Mouse (Mus musculus) myocyte (in vitro differentiated cells): Measurements from ENCODE around the gene Pth1r. TPM values are rescaled to one million over a fixed set of nuclear protein-coding genes. Genes with fewer than 3 reads are reported as not detected.

Source experiments
- H3K27me3 ChIP-seq: one replicate; pipeline ENCODE4 v1.6.1; 2011; ENCODE audit not compliant: control insufficient read depth, insufficient read depth, insufficient read length
- H3K36me3 ChIP-seq: one replicate; pipeline ENCODE4 v1.6.1; 2011; ENCODE audit not compliant: control insufficient read depth, insufficient read depth
- H3K4me2 ChIP-seq: one replicate; pipeline ENCODE4 v1.6.1; 2011; ENCODE audit warnings: low read depth, control low read depth
- H3K4me3 ChIP-seq: one replicate; pipeline ENCODE4 v1.5.1; 2011; ENCODE audit warnings: mild to moderate bottlenecking, control low read depth, moderate library complexity
- H3K79me2 ChIP-seq: one replicate; pipeline ENCODE4 v1.6.1; 2011; ENCODE audit not compliant: control insufficient read depth, insufficient read depth
- H3ac ChIP-seq: one replicate; pipeline ENCODE4 v1.6.1; 2011; ENCODE audit not compliant: control insufficient read depth, insufficient read length
- CEBPB ChIP-seq: IDR thresholded peaks from 2 replicates; pipeline ENCODE4 v1.6.1; 2011; ENCODE audit warnings: mild to moderate bottlenecking, moderate library complexity; ENCODE audit not compliant: poor library complexity, insufficient read depth, severe bottlenecking
- E2F4 ChIP-seq: IDR thresholded peaks from one replicate; pipeline ENCODE4 v1.6.1; 2011; ENCODE audit warnings: mild to moderate bottlenecking, control low read depth, moderate library complexity; ENCODE audit not compliant: insufficient read depth
- MAX ChIP-seq: IDR thresholded peaks from one replicate; pipeline ENCODE4 v1.6.1; 2011; ENCODE audit warnings: low read depth, mild to moderate bottlenecking, control low read depth
- MYOD1 ChIP-seq, 3 experiments: IDR thresholded peaks; one replicate each; pipeline ENCODE4 v1.6.1; 2011; ENCODE audit warnings: control low read depth in 2 of 3, low read depth in 2 of 3, mild to moderate bottlenecking in 2 of 3, moderate library complexity in 1 of 3; ENCODE audit not compliant: insufficient read length in 2 of 3, control insufficient read depth in 1 of 3
- MYOG ChIP-seq, 3 experiments: IDR thresholded peaks; one replicate each; pipeline ENCODE4 v1.6.1; 2011; ENCODE audit warnings: control low read depth in 2 of 3, low read depth in 2 of 3, mild to moderate bottlenecking in 2 of 3; ENCODE audit not compliant: insufficient read length in 2 of 3, control insufficient read depth in 1 of 3, insufficient read depth in 1 of 3
- POLR2A ChIP-seq: IDR thresholded peaks from one replicate; pipeline ENCODE4 v1.6.1; 2011; ENCODE audit warnings: low read depth, mild to moderate bottlenecking, control low read depth, moderate library complexity; ENCODE audit not compliant: insufficient read length
- POLR2AphosphoS2 ChIP-seq: IDR thresholded peaks from one replicate; pipeline ENCODE4 v1.6.1; 2011; ENCODE audit warnings: low read depth, control low read depth; ENCODE audit not compliant: insufficient read length
- REST ChIP-seq: IDR thresholded peaks from one replicate; pipeline ENCODE4 v1.6.1; 2011; ENCODE audit warnings: mild to moderate bottlenecking, control low read depth, moderate library complexity; ENCODE audit not compliant: insufficient read depth, insufficient read length
- SRF ChIP-seq: IDR thresholded peaks from one replicate; pipeline ENCODE4 v1.6.1; 2011; ENCODE audit warnings: low read depth; ENCODE audit not compliant: control insufficient read depth, insufficient read length
- TCF12 ChIP-seq: IDR thresholded peaks from one replicate; pipeline ENCODE4 v1.6.1; 2011; ENCODE audit warnings: mild to moderate bottlenecking, control low read depth; ENCODE audit not compliant: poor library complexity, insufficient read depth, severe bottlenecking
- TCF3 ChIP-seq: IDR thresholded peaks from one replicate; pipeline ENCODE4 v1.6.1; 2011; ENCODE audit warnings: low read depth, control low read depth; ENCODE audit not compliant: insufficient read length
- USF1 ChIP-seq: IDR thresholded peaks from one replicate; pipeline ENCODE4 v1.6.1; 2011; ENCODE audit warnings: low read depth, mild to moderate bottlenecking, control low read depth, moderate library complexity
- polyA plus RNA-seq: library from polyadenylated mRNA; unstranded; fragments of >200 nt; fragmentation: generic; extraction: Trizol; gene quantifications from one replicate; pipeline ENCODE4 v1.2.1, GENCODE M21; 2012; ENCODE audit warnings: missing spikeins

Pth1r gene
- polyA plus RNA-seq, 1 experiment: 0.20 TPM

DNA sequence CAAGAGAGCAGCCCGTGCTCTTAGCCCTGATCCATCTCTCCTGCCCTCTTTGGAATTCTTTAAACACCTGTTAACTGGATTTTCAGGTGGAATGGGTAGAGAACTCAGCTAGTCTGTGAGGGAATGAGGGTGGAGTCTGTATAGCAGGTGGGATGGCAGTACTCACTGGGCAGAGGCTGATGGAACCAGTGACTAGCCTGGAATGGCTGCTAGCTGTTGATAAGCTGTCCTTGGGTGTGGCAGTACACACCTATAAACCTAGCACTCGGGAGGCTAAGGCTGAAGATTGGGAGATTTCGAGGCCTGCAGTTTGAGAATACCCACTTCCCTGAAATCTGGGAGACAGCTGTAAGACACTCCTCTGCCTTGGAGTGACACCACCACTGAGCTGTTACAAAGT lies 47.4 kb downstream of the Pth1r start:
- TF ChIP-seq MYOD1 (IDR thresholded peaks at IDR 0.05; ENCODE audit: control insufficient read depth in 1 of 3, insufficient read length in 2 of 3, low read depth in 2 of 3) (no peak), POLR2A (no peak), CEBPB (no peak), SRF (no peak), REST (no peak)
- Histone ChIP-seq H3K4me2 (no peak overlapping the region), H3K4me3 (no peak overlapping the region), H3K36me3 (no peaks in the 10 kb centered on the region), H3K27me3 (no peaks in the 10 kb centered on the region), H3ac (no peak overlapping the region), H3K79me2 (no peaks in the 10 kb centered on the region)

GRCm38 (mm10) chr9:110697465-110697864 lies 49.5 kb downstream of the Pth1r start:
- Histone ChIP-seq H3K4me2 (no peak overlapping the region), H3ac (no peak overlapping the region), H3K27me3 (no peaks in the 10 kb centered on the region), H3K4me3 (no peak overlapping the region), H3K36me3 (peaks cover 9% of the 10 kb centered on the region), H3K79me2 (no peaks in the 10 kb centered on the region)
- TF ChIP-seq MYOG (IDR thresholded peaks at IDR 0.05; ENCODE audit: control insufficient read depth in 1 of 3, insufficient read depth in 1 of 3, insufficient read length in 2 of 3, low read depth in 2 of 3) (peak in 1 of 3 experiments; percentile 2), POLR2AphosphoS2 (no peak), MYOD1 (IDR thresholded peaks at IDR 0.05; ENCODE audit: control insufficient read depth in 1 of 3, insufficient read length in 2 of 3, low read depth in 2 of 3) (peak in 1 of 3 experiments; percentile 1)

- peaks cover 9% of the 10 kb centered on the region for H3K36me3 ChIP-seq
- no peak overlapping the region for H3K4me2 ChIP-seq
- TF ChIP-seq E2F4: no peak
- no peaks in the 10 kb centered on the region for H3K27me3 ChIP-seq
- H3ac ChIP-seq: no peak overlapping the region
- H3K4me3 ChIP-seq: no peak overlapping the region
- H3K79me2 ChIP-seq: no peaks in the 10 kb centered on the region
These were observed 50.5 kb downstream of the Pth1r start for GRCm38 (mm10) chr9:110696427-110696826.

DNA sequence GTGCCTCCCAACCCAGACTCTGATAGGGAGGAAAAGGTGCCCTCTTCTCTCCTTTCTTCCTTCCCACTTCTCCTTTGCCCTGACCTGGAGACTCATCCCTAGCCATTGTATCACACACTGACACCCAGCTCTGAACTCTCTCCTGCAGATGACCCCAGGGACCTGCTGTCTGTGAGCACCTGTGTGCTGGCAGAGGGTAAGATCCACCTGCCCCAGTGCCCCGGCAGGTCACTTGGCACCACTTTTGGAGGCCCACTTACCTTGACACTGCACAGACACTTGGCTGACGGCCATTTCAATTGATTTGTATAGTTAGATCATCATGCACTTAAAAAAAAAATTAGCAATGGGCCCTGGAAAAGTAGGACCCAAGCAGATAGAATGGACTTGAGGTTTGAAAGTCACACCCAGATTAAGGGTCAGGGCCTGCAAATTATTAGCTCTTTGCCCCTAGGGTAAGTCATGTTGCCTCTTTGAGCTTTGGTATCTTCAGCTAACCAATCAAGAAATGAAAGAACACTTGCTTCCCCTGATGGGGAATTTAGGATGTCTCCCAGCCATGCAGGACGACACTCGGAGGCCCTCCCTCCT lies 51.7 kb downstream of the Pth1r start:
- Histone ChIP-seq H3K36me3 (peaks cover 9% of the 10 kb centered on the region), H3ac (no peak overlapping the region), H3K4me2 (no peak overlapping the region), H3K27me3 (no peaks in the 10 kb centered on the region), H3K79me2 (no peaks in the 10 kb centered on the region), H3K4me3 (no peak overlapping the region)
- TF ChIP-seq REST: no peak
- TF ChIP-seq MYOG (IDR thresholded peaks at IDR 0.05; ENCODE audit: control insufficient read depth in 1 of 3, insufficient read depth in 1 of 3, insufficient read length in 2 of 3, low read depth in 2 of 3): no peak
- no peak for TF ChIP-seq MAX
- no peak for TF ChIP-seq MYOD1 (IDR thresholded peaks at IDR 0.05; ENCODE audit: control insufficient read depth in 1 of 3, insufficient read length in 2 of 3, low read depth in 2 of 3)
- TF ChIP-seq TCF3: no peak
- no peak for TF ChIP-seq POLR2AphosphoS2
- no peak for TF ChIP-seq E2F4
- TF ChIP-seq TCF12: no peak
- TF ChIP-seq USF1: no peak
- TF ChIP-seq POLR2A: no peak
- no peak for TF ChIP-seq CEBPB
- TF ChIP-seq SRF: no peak

GRCm38 (mm10) chr9:110689261-110689779 lies 57.6 kb downstream of the Pth1r start:
- Histone ChIP-seq H3K27me3 (no peaks in the 10 kb centered on the region), H3ac (no peak overlapping the region), H3K36me3 (peaks cover 9% of the 10 kb centered on the region), H3K4me3 (no peak overlapping the region), H3K79me2 (no peaks in the 10 kb centered on the region), H3K4me2 (no peak overlapping the region)
- TF ChIP-seq SRF: no peak
- no peak for TF ChIP-seq REST
- TF ChIP-seq POLR2A: no peak
- TF ChIP-seq MYOG (IDR thresholded peaks at IDR 0.05; ENCODE audit: control insufficient read depth in 1 of 3, insufficient read depth in 1 of 3, insufficient read length in 2 of 3, low read depth in 2 of 3): no peak
- no peak for TF ChIP-seq TCF3
- no peak for TF ChIP-seq MAX
- TF ChIP-seq USF1: no peak
- no peak for TF ChIP-seq POLR2AphosphoS2
- no peak for TF ChIP-seq CEBPB
- TF ChIP-seq TCF12: no peak
- TF ChIP-seq E2F4: no peak
- TF ChIP-seq MYOD1 (IDR thresholded peaks at IDR 0.05; ENCODE audit: control insufficient read depth in 1 of 3, insufficient read length in 2 of 3, low read depth in 2 of 3): no peak
